Mouse (Mus musculus) forebrain, embryonic 15.5 days (tissue): ENCODE data around the gene Phpt1. TPM values are rescaled to one million over a fixed set of nuclear protein-coding genes. Genes with fewer than 3 reads are reported as not detected.

Experiments
- ATAC-seq: fragments of 200-750 bp; cut with Nextera tagmentation; replicated peaks from 2 replicates; pipeline ENCODE4 v1.8.0; 2017; ENCODE audit warnings: mild to moderate bottlenecking, moderate TSS enrichment, moderate library complexity
- H3K27ac ChIP-seq: fragments of 300-500 bp; sonication (generic); replicated peaks from 2 replicates; pipeline ENCODE4 v1.5.1; 2015; ENCODE audit warnings: mild to moderate bottlenecking, inconsistent platforms
- H3K27me3 ChIP-seq: fragments of 300-500 bp; sonication (generic); 2 replicates; pipeline ENCODE4 v1.6.1; 2015; ENCODE audit warnings: inconsistent platforms
- H3K36me3 ChIP-seq: fragments of 300-500 bp; sonication (generic); 2 replicates; pipeline ENCODE4 v1.6.1; 2015; ENCODE audit warnings: mild to moderate bottlenecking, inconsistent platforms
- H3K4me1 ChIP-seq: fragments of 300-500 bp; sonication (generic); 2 replicates; pipeline ENCODE4 v1.6.1; 2015; ENCODE audit warnings: inconsistent platforms
- H3K4me2 ChIP-seq: fragments of 300-500 bp; sonication (generic); replicated peaks from 2 replicates; pipeline ENCODE4 v1.6.1; 2015; ENCODE audit warnings: mild to moderate bottlenecking, inconsistent platforms
- H3K4me3 ChIP-seq: fragments of 300-500 bp; sonication (generic); 2 replicates; pipeline ENCODE4 v1.5.1; 2015; ENCODE audit warnings: mild to moderate bottlenecking, inconsistent platforms
- H3K9ac ChIP-seq: fragments of 300-500 bp; sonication (generic); replicated peaks from 2 replicates; pipeline ENCODE4 v1.6.1; 2015; ENCODE audit warnings: mild to moderate bottlenecking, inconsistent platforms
- H3K9me3 ChIP-seq: fragments of 300-500 bp; sonication (generic); 2 replicates; pipeline ENCODE4 v1.6.1; 2016; ENCODE audit warnings: inconsistent platforms
- WGBS: fragments of 180-500 bp; shearing (Covaris S2); methylation state at CpG from one replicate; pipeline ENCODE4 v1.1.7; 2015; ENCODE audit warnings: mixed read lengths; 5-methylcytosine and 5-hydroxymethylcytosine counted together
- polyA plus RNA-seq: library from polyadenylated mRNA; unstranded; fragments of >200 nt; fragmentation: Nextera tagmentation; extraction: Ambion mirVana; gene quantifications from 2 replicates; pipeline ENCODE4 v1.2.1, GENCODE M21; 2015

Phpt1 gene
- polyA plus RNA-seq: 151 and 158 TPM in 2 replicates

DNA sequence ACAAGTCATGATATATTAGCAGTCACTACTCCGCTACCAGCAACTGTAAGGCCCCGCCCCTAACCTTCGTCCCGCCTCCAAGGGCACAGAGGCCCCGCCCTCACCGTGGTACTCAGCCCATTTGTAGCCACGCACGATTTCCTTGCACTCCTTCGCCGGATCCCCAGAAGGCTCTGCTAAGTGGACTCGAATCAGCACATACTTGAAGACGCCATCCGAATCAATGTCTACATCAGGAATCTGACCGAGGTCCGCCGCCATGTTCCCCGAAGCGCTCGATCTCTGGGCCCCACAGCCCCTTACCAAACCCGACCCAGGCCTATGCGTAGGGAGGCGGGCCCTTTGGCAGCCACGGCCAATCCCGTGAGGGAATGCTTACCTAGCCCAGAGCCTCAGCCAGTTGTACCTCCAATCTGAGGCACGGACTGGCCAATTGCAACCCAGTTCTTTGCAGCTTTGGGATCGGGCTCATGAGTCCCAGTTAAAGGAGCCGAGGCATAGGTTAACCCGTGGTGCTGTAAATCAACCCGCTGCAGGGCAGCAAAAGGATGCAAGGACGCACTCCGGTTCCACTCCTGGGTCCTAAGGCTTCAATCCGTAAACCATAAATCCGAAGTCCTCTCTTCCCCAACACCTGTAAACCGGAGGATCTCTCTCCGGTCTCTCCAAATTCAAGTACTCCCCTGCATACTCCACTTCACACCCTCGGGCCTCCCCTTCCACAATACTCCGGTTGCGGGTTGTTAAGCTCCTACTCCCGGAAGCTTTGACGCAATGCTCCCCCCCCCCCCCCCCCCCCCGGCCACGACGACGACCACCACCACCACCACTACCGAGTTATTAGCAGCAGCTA lies at the start of gene Phpt1, which contains the start of gene Mamdc4:
TSS of gene Phpt1 (minus strand) at position 646 of the 853 bp plus-strand sequence.
TSS of gene Mamdc4 (minus strand) at position 267 of the 853 bp plus-strand sequence.
- Histone ChIP-seq H3K9me3 (no peaks in the 10 kb centered on the region), H3K4me2 (peak within 1 kb of the TSS; percentile 81), H3K4me3 (peak within 1 kb of the TSS; percentile 57), H3K27ac (peak within 1 kb of the TSS; percentile 95), H3K27me3 (peaks cover 43% of the 10 kb centered on the region), H3K36me3 (peaks cover under 1% of the 10 kb centered on the region; the same call in 1 of the 2 replicates), H3K9ac (peak within 1 kb of the TSS; percentile 56), H3K4me1 (peaks cover 54% of the 10 kb centered on the region)
- 0% methylated on average over 44 of the region's 45 CpGs for WGBS
- ATAC-seq: peak; percentile 99

DNA sequence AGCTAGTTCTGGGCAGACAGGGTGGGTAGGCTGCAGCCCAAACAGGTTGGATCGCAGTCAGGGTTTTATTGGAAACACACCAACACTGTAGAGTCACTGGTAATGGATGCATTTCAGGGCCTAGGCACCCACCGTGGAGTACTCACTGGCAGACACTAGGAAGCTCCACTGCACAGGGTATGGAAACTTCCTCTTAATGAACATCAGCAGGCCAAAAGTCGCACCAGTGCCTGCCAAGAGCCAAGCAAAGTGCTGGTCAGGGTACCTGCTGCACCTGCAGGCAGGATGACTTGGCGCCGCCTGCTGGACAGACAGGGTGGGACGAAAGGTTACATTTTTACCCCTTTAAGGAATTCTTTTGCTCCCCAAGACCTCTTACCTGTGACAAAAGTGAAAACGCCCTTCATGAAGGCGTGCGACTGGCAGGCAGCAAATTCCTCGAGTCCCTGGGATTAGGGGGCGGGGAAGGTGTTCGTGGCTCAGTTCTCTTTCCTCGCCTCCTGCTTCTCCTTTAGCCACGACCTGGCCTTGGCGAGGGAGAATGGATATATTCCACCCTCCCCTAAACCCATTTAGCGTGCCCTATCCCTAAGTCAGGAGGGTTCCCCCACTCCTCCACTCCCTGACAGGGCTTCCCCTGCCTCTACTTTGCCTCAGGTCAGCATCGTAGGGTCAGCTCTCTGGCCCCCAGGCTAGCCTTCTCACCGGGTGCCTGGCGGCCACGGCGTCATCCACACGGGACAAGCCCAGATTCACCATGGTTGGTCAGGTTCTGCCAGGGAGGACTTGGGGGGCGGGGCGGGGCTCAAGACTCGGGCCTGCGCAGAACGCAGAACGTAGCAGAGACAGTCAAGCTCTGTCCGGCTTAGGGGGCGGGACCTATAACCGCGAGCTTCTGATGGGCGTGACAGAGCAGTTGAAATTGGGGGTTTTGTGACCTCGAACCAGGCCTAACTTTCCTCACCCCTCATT lies 46.5 kb upstream of the Phpt1 start, which contains the start of gene Tmem141:
TSS of gene Tmem141 (minus strand) at position 777 of the 972 bp plus-strand sequence.
- peak within 1 kb of the TSS; percentile 61 for H3K4me2 ChIP-seq
- WGBS: 4% methylated on average over 34 of the region's 34 CpGs

DNA sequence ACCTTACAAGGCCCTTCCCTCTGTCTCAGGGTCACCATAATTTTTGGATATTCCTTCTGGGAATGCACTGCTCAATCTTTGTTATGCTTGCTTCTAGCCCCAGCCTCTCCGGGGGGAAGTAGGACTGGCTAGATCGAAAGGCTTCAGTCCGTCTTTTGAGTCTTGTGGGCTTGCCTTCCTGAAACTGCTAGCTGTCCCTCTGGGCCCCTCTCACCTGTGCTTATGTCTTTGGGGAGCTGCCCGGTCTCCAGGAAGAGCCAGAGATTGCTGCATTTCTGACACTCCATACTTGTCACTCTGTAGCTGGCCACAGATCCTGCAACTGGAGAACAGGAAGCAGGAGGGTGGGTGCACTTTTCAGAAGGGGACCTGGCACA lies 45.8 kb upstream of the Phpt1 start:
- WGBS: 88% methylated on average over 4 of the region's 4 CpGs
- Histone ChIP-seq H3K27me3 (peaks cover 22% of the 10 kb centered on the region), H3K9ac (no peak overlapping the region), H3K4me1 (peaks cover 15% of the 10 kb centered on the region; the same call in 1 of the 2 replicates), H3K4me2 (peak overlapping the region; percentile 61; the same call in 1 of the 2 replicates), H3K4me3 (no peak overlapping the region; the same call in 1 of the 2 replicates), H3K9me3 (no peaks in the 10 kb centered on the region), H3K27ac (no peak overlapping the region), H3K36me3 (no peaks in the 10 kb centered on the region)
- no peak for ATAC-seq

More for the DNA sequence above, 46.5 kb upstream of the Phpt1 start, which contains the start of gene Tmem141:
- Histone ChIP-seq H3K4me3 (peak within 1 kb of the TSS; percentile 43), H3K9me3 (no peaks in the 10 kb centered on the region), H3K9ac (peak within 1 kb of the TSS; percentile 48), H3K27ac (no peak within 1 kb of the TSS; the same call in 1 of the 2 replicates), H3K27me3 (peaks cover 15% of the 10 kb centered on the region), H3K36me3 (no peaks in the 10 kb centered on the region), H3K4me1 (peaks cover 15% of the 10 kb centered on the region; the same call in 1 of the 2 replicates)
- ATAC-seq: peak; percentile 92

DNA sequence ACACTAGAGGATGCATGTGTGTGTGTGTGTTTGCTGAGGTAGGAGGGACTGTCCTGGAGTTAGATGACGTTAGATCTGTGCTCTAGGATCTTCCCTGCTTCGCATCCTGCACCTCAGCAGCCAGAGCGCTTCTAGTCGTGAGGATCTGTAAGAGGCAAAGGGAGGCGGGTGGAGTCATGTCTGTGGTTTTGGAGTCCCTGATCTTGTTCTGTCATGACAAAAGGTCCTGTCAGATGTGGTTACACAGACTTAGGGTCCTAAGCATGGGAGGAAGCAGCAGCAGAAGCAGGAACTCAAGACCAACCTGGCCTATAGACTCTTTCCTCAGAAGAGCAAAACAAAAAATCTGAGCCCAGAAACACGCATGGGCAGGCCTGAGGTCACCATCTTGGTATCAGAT lies 45.4 kb upstream of the Phpt1 start:
- Histone ChIP-seq H3K27me3 (peaks cover 27% of the 10 kb centered on the region), H3K9ac (no peak overlapping the region)

DNA sequence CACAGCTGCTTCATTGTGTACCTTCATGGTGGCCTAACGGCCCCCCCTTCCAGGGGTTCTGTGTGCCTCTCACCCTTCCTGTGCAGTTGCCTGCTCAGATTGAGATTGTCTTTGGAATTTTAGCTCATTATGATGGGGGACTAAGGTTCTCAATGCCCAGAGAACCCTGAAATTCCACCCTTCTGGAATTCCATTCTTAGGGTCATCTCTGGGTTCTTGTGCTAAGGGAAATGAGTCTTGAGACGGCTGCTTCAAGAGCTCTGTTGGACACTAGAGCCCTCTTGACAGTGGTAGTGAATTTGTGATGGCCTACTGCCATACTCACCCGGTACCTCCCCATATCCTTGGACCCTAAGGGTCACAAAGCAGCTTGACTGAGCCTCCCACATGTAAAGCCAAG lies 42.6 kb upstream of the Phpt1 start, which contains the start of gene Ccdc183:
TSS of gene Ccdc183 (minus strand) at position 101 of the 400 bp plus-strand sequence.
- no peaks in the 10 kb centered on the region for H3K36me3 ChIP-seq
- no peak within 1 kb of the TSS for H3K9ac ChIP-seq
- 80% methylated on average over 3 of the region's 3 CpGs for WGBS
- no peak within 1 kb of the TSS for H3K4me2 ChIP-seq
- H3K27ac ChIP-seq: no peak within 1 kb of the TSS
- H3K9me3 ChIP-seq: no peaks in the 10 kb centered on the region
- no peak within 1 kb of the TSS for H3K4me3 ChIP-seq
- no peak for ATAC-seq
- H3K27me3 ChIP-seq: peaks cover 35% of the 10 kb centered on the region
- H3K4me1 ChIP-seq: peaks cover 15% of the 10 kb centered on the region; the same call in 1 of the 2 replicates

More for the DNA sequence above, 45.4 kb upstream of the Phpt1 start:
- no peaks in the 10 kb centered on the region for H3K9me3 ChIP-seq
- no peaks in the 10 kb centered on the region for H3K36me3 ChIP-seq
- 86% methylated on average over 6 of the region's 6 CpGs for WGBS
- peaks cover 15% of the 10 kb centered on the region; the same call in 1 of the 2 replicates for H3K4me1 ChIP-seq
- H3K4me3 ChIP-seq: no peak overlapping the region
- ATAC-seq: no peak
- no peak overlapping the region for H3K4me2 ChIP-seq
- no peak overlapping the region for H3K27ac ChIP-seq

DNA sequence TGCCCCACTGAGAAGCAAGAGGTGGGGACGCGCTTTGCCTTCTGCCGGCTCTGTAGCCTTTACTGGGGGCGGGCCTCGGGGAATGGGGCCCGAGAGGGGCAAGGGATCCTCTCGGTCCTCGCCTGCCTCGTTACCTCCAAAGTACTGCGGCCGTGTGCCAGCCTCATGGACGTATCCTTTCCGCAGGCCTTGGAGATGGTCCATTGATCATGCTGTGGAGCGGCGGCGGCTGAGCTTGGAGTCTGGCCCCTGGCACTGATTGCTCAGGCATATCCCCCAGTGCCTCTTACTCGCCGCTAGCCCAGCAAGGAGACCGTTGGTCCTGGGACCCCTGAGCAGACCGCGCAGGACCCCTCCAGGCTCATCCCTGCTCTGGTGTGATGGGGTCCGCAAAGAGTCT lies 41.4 kb upstream of the Phpt1 start:
- Histone ChIP-seq H3K27ac (no peak overlapping the region), H3K9me3 (no peaks in the 10 kb centered on the region), H3K36me3 (no peaks in the 10 kb centered on the region), H3K4me1 (peaks cover 7% of the 10 kb centered on the region; the same call in 1 of the 2 replicates), H3K9ac (no peak overlapping the region), H3K4me3 (no peak overlapping the region), H3K4me2 (no peak overlapping the region), H3K27me3 (peaks cover 35% of the 10 kb centered on the region)
- WGBS: 15% methylated on average over 22 of the region's 22 CpGs
- no peak for ATAC-seq

DNA sequence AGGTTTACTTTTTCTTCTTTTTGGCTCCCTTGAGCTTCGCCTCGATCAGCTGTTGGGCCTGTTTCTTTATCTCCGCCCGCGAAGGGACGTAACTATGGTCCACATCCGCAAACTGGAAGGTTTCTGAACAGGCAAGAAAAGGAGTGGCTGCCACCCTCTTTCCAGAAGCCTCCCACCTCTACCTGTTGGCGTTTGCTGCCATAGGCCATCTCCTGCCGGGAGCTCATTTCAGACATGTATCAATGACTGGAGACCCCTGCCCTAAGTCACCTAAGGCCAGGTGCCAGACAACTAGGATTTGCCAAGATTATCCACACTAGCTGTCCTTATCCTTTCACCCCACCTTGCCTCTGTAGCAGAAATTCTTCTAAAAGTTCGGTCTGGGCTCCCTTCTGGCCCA lies 33.6 kb upstream of the Phpt1 start:
- H3K36me3 ChIP-seq: no peaks in the 10 kb centered on the region
- H3K4me2 ChIP-seq: peak overlapping the region; percentile 66
- H3K9ac ChIP-seq: peak overlapping the region; percentile 89; the same call in 1 of the 2 replicates
- no peaks in the 10 kb centered on the region for H3K27me3 ChIP-seq
- WGBS: 71% methylated on average over 10 of the region's 10 CpGs
- ATAC-seq: no peak; the same call in 1 of the 2 replicates
- peak overlapping the region; percentile 90 for H3K27ac ChIP-seq
- peak overlapping the region; percentile 80 for H3K4me3 ChIP-seq
- H3K4me1 ChIP-seq: peaks cover 22% of the 10 kb centered on the region
- no peaks in the 10 kb centered on the region for H3K9me3 ChIP-seq

DNA sequence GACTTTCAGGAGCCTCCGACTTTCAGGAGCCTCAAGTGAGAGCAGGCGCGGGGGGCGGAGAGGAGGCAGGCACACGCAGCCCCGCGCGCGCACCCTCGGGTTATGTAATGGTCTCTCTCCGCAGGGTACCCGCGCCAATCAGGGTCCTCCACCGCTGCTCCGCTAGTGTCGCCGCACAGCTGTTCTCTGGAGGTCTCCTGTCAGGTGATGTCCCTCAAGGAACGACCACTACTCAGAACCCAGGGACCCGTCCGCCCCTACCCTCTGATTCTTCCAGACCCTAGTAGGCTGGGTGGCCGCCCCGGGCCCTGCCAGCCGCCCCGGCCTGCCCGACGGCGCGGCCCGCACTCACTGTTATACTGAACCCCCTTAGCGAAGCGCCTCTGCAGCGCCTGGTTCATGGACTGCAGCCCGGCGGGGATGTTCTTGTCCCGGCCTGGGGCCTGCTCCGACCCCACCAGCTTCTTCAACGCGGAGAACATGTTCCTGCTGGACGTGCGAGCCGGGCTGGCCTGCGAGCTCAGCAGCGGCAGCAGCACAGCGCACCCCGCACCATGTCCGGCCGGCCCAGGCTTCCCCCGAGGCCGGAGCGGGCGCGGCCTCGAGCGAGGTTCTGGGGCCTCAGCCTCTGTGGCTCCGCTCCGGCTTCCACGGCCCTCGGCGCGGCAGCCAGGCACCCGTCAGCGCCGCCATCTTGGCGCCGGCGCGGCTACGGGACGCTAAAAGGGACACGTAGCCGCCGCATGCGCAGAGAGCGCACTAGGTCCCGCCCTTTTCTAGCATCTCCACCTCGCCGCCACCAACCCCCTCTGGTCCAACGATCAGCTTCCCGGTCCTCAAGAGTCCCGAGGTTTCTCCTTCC lies 33.0 kb upstream of the Phpt1 start, which contains the start of gene Rabl6:
TSS of gene Rabl6 (minus strand) at position 761 of the 862 bp plus-strand sequence.
- Histone ChIP-seq H3K27ac (peak within 1 kb of the TSS; percentile 90), H3K4me1 (peaks cover 22% of the 10 kb centered on the region), H3K4me3 (peak within 1 kb of the TSS; percentile 80), H3K27me3 (no peaks in the 10 kb centered on the region), H3K36me3 (no peaks in the 10 kb centered on the region), H3K4me2 (peak within 1 kb of the TSS; percentile 66), H3K9me3 (no peaks in the 10 kb centered on the region), H3K9ac (peak within 1 kb of the TSS; percentile 89)
- under 1% methylated on average over 80 of the region's 80 CpGs for WGBS
- peak; percentile 94 for ATAC-seq

DNA sequence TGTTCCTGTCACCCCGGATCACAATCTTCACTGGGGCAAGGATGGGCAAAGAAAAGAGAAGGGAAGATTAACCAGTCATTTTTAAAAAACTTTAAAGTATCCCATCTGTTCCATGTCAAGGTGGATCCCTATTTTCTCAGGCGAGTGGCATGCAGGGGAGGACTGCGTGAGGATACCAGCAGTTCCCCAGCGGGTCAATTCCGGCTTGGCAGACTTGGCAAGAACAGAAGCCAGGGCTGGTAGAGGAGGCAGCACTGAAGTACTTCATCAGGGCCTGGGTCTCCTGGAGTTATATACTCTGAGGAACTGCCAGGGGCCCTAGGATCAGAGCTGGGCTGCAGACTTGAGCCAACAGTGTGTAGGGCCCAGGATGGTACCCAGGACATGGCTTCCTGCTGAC lies 27.5 kb upstream of the Phpt1 start:
- no peaks in the 10 kb centered on the region for H3K9me3 ChIP-seq
- H3K36me3 ChIP-seq: peaks cover 48% of the 10 kb centered on the region

DNA sequence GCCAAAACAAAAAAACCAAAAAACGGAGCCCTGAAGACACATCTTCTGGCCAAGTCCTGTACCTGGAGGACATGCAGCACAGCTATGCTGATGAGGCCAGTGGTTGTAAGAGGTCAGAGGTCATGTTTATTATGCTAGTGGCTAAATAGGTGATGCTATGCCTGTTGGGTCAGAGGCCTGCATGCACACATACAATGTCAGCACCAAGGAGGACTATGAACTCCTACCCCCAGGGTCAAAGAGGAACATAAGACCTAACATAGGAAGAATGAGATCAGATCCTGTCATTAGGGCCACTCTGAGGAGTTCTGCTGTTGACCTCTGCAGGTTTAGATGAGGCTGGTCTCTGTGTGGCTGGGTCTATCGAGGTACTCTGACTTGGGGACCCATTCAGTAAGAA lies 25.0 kb upstream of the Phpt1 start:
- H3K9me3 ChIP-seq: no peaks in the 10 kb centered on the region
- no peaks in the 10 kb centered on the region for H3K4me1 ChIP-seq
- H3K4me2 ChIP-seq: no peak overlapping the region
- no peak overlapping the region for H3K27ac ChIP-seq
- 81% methylated on average over 2 of the region's 2 CpGs for WGBS
- ATAC-seq: no peak
- H3K9ac ChIP-seq: no peak overlapping the region
- H3K36me3 ChIP-seq: peaks cover 73% of the 10 kb centered on the region
- H3K27me3 ChIP-seq: no peaks in the 10 kb centered on the region
- H3K4me3 ChIP-seq: no peak overlapping the region

More for the DNA sequence above, 27.5 kb upstream of the Phpt1 start:
- Histone ChIP-seq H3K4me3 (no peak overlapping the region), H3K4me2 (no peak overlapping the region), H3K27me3 (no peaks in the 10 kb centered on the region), H3K4me1 (peaks cover 16% of the 10 kb centered on the region), H3K9ac (no peak overlapping the region), H3K27ac (no peak overlapping the region)
- WGBS: 93% methylated on average over 5 of the region's 5 CpGs
- ATAC-seq: no peak
